Mouse (Mus musculus): ENCODE results near the gene Ddx3y.

Ddx3y gene

GRCm38 (mm10) chrY:1286171-1286795 is at the start of gene Ddx3y:
Gene Ddx3y, minus strand, starts transcription at chrY:1286629.
- peak; percentile 45 for DNase-seq (ENCODE audit: inconsistent ontology term)

- DNase-seq (ENCODE audit: inconsistent ontology term), result no peak
Measured at GRCm38 (mm10) chrY:1293708-1294107, 7.3 kb upstream of the Ddx3y start.

- DNase-seq (ENCODE audit: inconsistent ontology term), result no peak
Measured at GRCm38 (mm10) chrY:1285735-1286134, 694 bp downstream of the Ddx3y start.

GRCm38 (mm10) chrY:1246117-1246516 is 40.3 kb downstream of the Ddx3y start:
- DNase-seq (ENCODE audit: inconsistent ontology term), result no peak

DNA sequence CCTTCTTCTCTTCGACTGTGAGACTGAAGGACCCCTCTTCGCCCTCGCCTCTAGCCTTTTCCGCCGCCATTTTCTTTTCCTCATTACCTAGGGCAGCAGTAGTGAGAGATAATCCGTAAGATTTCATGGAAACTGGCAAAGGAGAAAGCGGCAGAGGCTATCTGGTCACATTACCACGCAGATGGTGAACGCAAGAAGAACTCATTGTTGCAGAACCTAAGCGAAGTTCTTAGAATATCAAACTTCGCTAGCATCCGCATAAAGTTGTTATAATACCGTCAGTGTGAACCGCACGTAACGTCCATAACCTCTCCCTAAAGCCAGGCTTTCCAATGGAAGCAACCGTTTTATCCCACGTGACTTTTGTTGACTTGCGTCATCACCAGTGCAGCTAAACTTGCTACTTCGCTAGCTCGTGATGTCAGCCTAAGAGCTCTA is 41.0 kb downstream of the Ddx3y start, which contains the start of gene Uty:
TSS of gene Uty (minus strand) at position 334 of the 438 bp plus-strand sequence.
- peak; percentile 48 for DNase-seq (ENCODE audit: inconsistent ontology term)

DNA sequence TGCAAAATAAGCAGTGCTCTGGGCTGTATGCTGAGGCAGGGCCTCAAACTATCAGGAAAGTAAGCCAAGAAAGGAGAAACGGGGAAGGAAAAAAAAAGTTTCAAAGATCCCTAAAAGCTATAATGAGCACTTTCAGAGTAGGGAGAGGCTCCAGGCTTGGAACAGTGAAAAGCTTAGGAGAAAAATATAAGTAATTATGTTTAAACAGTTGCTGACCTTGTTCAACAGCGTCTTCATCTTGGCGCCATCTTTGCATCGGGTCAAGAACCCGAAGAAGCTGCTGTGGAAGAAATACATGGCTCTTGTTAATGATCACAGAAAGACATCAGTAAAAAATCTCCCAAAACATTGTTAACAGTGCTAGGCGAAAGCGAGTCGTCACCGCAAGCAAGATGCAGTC is 41.5 kb downstream of the Ddx3y start:
- DNase-seq (ENCODE audit: inconsistent ontology term), result peak; percentile 0

- no peak for DNase-seq (ENCODE audit: inconsistent ontology term)
Measured at GRCm38 (mm10) chrY:1244421-1244820, 42.0 kb downstream of the Ddx3y start.

- no peak for DNase-seq (ENCODE audit: inconsistent ontology term)
Measured at GRCm38 (mm10) chrY:1220001-1220400, 66.4 kb downstream of the Ddx3y start.
